Mouse (Mus musculus) ES-CJ7 (cell line): ENCODE data around the gene Hsd17b14.

ENCODE experiments used
- DNase-seq: peaks from one replicate; pipeline ENCODE4 v3.0.0; 2011; ENCODE audit warnings: low read depth, low spot score

The Hsd17b14 gene

GRCm38 (mm10) chr7:45529461-45529860 is 25.2 kb upstream of the Hsd17b14 start:
- DNase-seq, result no peak

- DNase-seq, result no peak
Measured at GRCm38 (mm10) chr7:45530643-45531042, 24.1 kb upstream of the Hsd17b14 start.

- DNase-seq, result no peak
Measured at GRCm38 (mm10) chr7:45535676-45536075, 19.0 kb upstream of the Hsd17b14 start.

- DNase-seq, result no peak
Measured at GRCm38 (mm10) chr7:45537602-45538001, 17.1 kb upstream of the Hsd17b14 start.

GRCm38 (mm10) chr7:45538163-45539041 is 16.3 kb upstream of the Hsd17b14 start:
- peak; percentile 61 for DNase-seq

GRCm38 (mm10) chr7:45539095-45539494 is 15.6 kb upstream of the Hsd17b14 start:
- DNase-seq, result no peak

- DNase-seq, result no peak
Measured at GRCm38 (mm10) chr7:45540213-45540612, 14.5 kb upstream of the Hsd17b14 start.

- no peak for DNase-seq
Measured at GRCm38 (mm10) chr7:45544525-45544924, 10.2 kb upstream of the Hsd17b14 start.

- DNase-seq, result peak; percentile 75
Measured at GRCm38 (mm10) chr7:45549641-45550436, 4.9 kb upstream of the Hsd17b14 start.

GRCm38 (mm10) chr7:45550821-45551511 is 3.7 kb upstream of the Hsd17b14 start:
- DNase-seq, result peak; percentile 80

GRCm38 (mm10) chr7:45551512-45551883 is 3.2 kb upstream of the Hsd17b14 start:
- peak; percentile 97 for DNase-seq

GRCm38 (mm10) chr7:45553519-45553918 is 1.2 kb upstream of the Hsd17b14 start:
- no peak for DNase-seq

- no peak for DNase-seq
Measured at GRCm38 (mm10) chr7:45553990-45554389, 703 bp upstream of the Hsd17b14 start.

GRCm38 (mm10) chr7:45555787-45556186 is 1.1 kb downstream of the Hsd17b14 start:
- peak; percentile 84 for DNase-seq

GRCm38 (mm10) chr7:45558907-45559306 is 4.2 kb downstream of the Hsd17b14 start:
- peak; percentile 93 for DNase-seq

GRCm38 (mm10) chr7:45560241-45560640 is 5.5 kb downstream of the Hsd17b14 start:
- peak; percentile 94 for DNase-seq

- DNase-seq, result peak; percentile 84
Measured at GRCm38 (mm10) chr7:45560843-45561623, 6.3 kb downstream of the Hsd17b14 start.

- DNase-seq, result no peak
Measured at GRCm38 (mm10) chr7:45561624-45562520, 7.2 kb downstream of the Hsd17b14 start.

GRCm38 (mm10) chr7:45564811-45565210 is 10.1 kb downstream of the Hsd17b14 start:
- peak; percentile 94 for DNase-seq

- DNase-seq, result no peak
Measured at GRCm38 (mm10) chr7:45565446-45565845, 10.8 kb downstream of the Hsd17b14 start.
